Mouse (Mus musculus): Measurements from ENCODE around the gene Chrna4.

DNA sequence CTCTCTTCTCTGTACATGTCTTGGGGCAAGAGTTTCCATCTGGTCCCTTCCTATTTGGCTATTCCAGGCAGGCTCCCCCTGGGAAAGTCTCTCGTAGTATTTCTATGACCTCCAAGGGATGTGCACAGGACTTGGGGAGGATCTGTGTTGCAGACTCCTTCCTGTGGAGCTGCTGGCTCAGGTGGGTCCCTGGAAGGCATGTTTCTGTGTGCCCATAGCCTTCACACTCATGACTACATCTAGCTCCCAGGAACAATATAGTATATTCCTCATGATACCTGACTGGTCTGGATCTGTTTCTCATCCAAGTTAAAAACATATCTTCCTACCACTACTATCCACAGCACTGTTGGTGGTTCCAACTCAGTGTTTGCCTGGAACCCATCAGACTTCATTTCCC, 56.3 kb downstream of the Chrna4 start:
- TF ChIP-seq GATA1 (IDR thresholded peaks at IDR 0.05; ENCODE audit: borderline replicate concordance, low read length) (no peak), FLI1 (IDR thresholded peaks at IDR 0.05; ENCODE audit: low read length) (no peak)
